Mouse (Mus musculus) lung, embryonic 16.5 days (tissue): ENCODE results near the gene Elovl4. TPM values are rescaled to one million over a fixed set of nuclear protein-coding genes. Genes with fewer than 3 reads are reported as not detected.

ENCODE experiments used
- ATAC-seq: fragments of 200-750 bp; cut with Nextera tagmentation; 2 replicates; pipeline ENCODE4 v1.8.0; 2017; ENCODE audit warnings: low read depth, mild to moderate bottlenecking, moderate library complexity
- H3K27ac ChIP-seq: fragments of 300-500 bp; sonication (generic); 2 replicates; pipeline ENCODE4 v1.5.1; 2014; ENCODE audit warnings: mild to moderate bottlenecking, control low read depth, low read length
- H3K27me3 ChIP-seq: fragments of 300-500 bp; sonication (generic); 2 replicates; pipeline ENCODE4 v1.6.1; 2014; ENCODE audit warnings: low read depth, low read length, mixed read lengths; ENCODE audit not compliant: control insufficient read depth, insufficient read depth
- H3K36me3 ChIP-seq: fragments of 300-500 bp; sonication (generic); 2 replicates; pipeline ENCODE4 v1.6.1; 2014; ENCODE audit warnings: low read length; ENCODE audit not compliant: control insufficient read depth, insufficient read depth
- H3K4me1 ChIP-seq: fragments of 300-500 bp; sonication (generic); replicated peaks from 2 replicates; pipeline ENCODE4 v1.6.1; 2014; ENCODE audit warnings: low read length, mixed read lengths; ENCODE audit not compliant: control insufficient read depth, insufficient read depth
- H3K4me2 ChIP-seq: fragments of 300-500 bp; sonication (generic); 2 replicates; pipeline ENCODE4 v1.6.1; 2014; ENCODE audit warnings: low read depth, low read length, control low read depth
- H3K4me3 ChIP-seq: fragments of 300-500 bp; sonication (generic); 2 replicates; pipeline ENCODE4 v1.5.1; 2014; ENCODE audit warnings: mild to moderate bottlenecking, low read length, control low read depth
- H3K9ac ChIP-seq: fragments of 300-500 bp; sonication (generic); 2 replicates; pipeline ENCODE4 v1.6.1; 2014; ENCODE audit warnings: low read length, control low read depth
- H3K9me3 ChIP-seq: fragments of 300-500 bp; sonication (generic); 2 replicates; pipeline ENCODE4 v1.6.1; 2016; ENCODE audit warnings: low read length; ENCODE audit not compliant: control insufficient read depth
- WGBS: fragments of 180-500 bp; shearing (Covaris S2); extraction: QIAGEN DNeasy Blood & Tissue Kit; methylation state at CpG from one replicate; pipeline ENCODE4 v1.1.7; 2014; 5-methylcytosine and 5-hydroxymethylcytosine counted together
- polyA plus RNA-seq: library from polyadenylated mRNA; unstranded; fragments of >200 nt; fragmentation: Nextera tagmentation; extraction: Ambion mirVana; gene quantifications from 2 replicates; pipeline ENCODE4 v1.2.1, GENCODE M21; 2015

The Elovl4 gene
- polyA plus RNA-seq, 1 experiment from 2014 or later: 2.9 TPM

GRCm38 (mm10) chr9:83761318-83761717 is 44.8 kb downstream of the Elovl4 start:
- Histone ChIP-seq H3K36me3 (no peaks in the 10 kb centered on the region), H3K9ac (no peak overlapping the region), H3K27me3 (no peaks in the 10 kb centered on the region), H3K4me1 (no peaks in the 10 kb centered on the region), H3K27ac (no peak overlapping the region), H3K4me3 (no peak overlapping the region), H3K9me3 (no peaks in the 10 kb centered on the region), H3K4me2 (no peak overlapping the region)
- WGBS: 79% methylated on average over 4 of the region's 4 CpGs
- no peak for ATAC-seq

- no peak overlapping the region for H3K9ac ChIP-seq
- H3K27ac ChIP-seq: no peak overlapping the region
- H3K4me1 ChIP-seq: peaks cover 4% of the 10 kb centered on the region
- no peak overlapping the region for H3K4me2 ChIP-seq
- no peaks in the 10 kb centered on the region for H3K27me3 ChIP-seq
- no peaks in the 10 kb centered on the region for H3K9me3 ChIP-seq
- no peak overlapping the region for H3K4me3 ChIP-seq
- ATAC-seq: no peak
- no peaks in the 10 kb centered on the region for H3K36me3 ChIP-seq
- WGBS: 70% methylated on average over 2 of the region's 2 CpGs
Measured at GRCm38 (mm10) chr9:83731877-83732276, 74.2 kb downstream of the Elovl4 start.

GRCm38 (mm10) chr9:83730836-83731235 is 75.2 kb downstream of the Elovl4 start:
- Histone ChIP-seq H3K4me3 (no peak overlapping the region), H3K4me1 (peaks cover 7% of the 10 kb centered on the region), H3K27ac (no peak overlapping the region), H3K36me3 (no peaks in the 10 kb centered on the region), H3K4me2 (no peak overlapping the region), H3K9ac (no peak overlapping the region), H3K9me3 (no peaks in the 10 kb centered on the region), H3K27me3 (no peaks in the 10 kb centered on the region)
- ATAC-seq: no peak
- WGBS: 37% methylated on average over 7 of the region's 7 CpGs

Other genes with a start within 250 kb of the Elovl4 start
- 34.8 and 38.4 TPM in 2 replicates for gene Ttk, start 28.4 kb upstream of the Elovl4 start, polyA plus RNA-seq
- gene Bckdhb, start 118.9 kb upstream of the Elovl4 start, polyA plus RNA-seq: 33.9 and 35.8 TPM in 2 replicates